Mouse (Mus musculus) left cerebral cortex, postnatal 4 days (tissue): ENCODE measurements at regions not wholly inside any gene's neighbourhood (a gene's known extent, or its start where the extent isn't known, plus 50 kb on each side); places are given as distances from the start of the nearest gene placed in this dataset.
A peak's percentile ranks its signal among the peaks of the same experiment; 100 is the strongest.

ENCODE experiments used
- DNase-seq: peaks from one replicate; pipeline ENCODE4 v3.0.0-alpha.2; 2022
- intact Hi-C: fragments of 180-260 bp; cut with DNase I; formaldehyde crosslinking; loops from one replicate; pipeline ENCODE4 v1.15.1; 2025

GRCm38 (mm10) chr4:142340057-142340456 lies 100.9 kb upstream of the Kazn start:
- DNase-seq = peak; percentile 71
- intact Hi-C loops = no loop called here

GRCm38 (mm10) chr4:142337701-142338100 lies 98.5 kb upstream of the Kazn start:
- peak; percentile 77 for DNase-seq
- intact Hi-C loops = no loop called here

- no peak for DNase-seq
- intact Hi-C loops = no loop called here
Observed at GRCm38 (mm10) chr4:142336943-142337342, 97.7 kb upstream of the Kazn start.

- no peak for DNase-seq
- intact Hi-C loops = no loop called here
Observed at GRCm38 (mm10) chr4:142334084-142334483, 94.9 kb upstream of the Kazn start.

- intact Hi-C loops = no loop called here
- no peak for DNase-seq
Observed at GRCm38 (mm10) chr4:142330599-142330998, 91.4 kb upstream of the Kazn start.

GRCm38 (mm10) chr4:142329600-142329999 lies 90.4 kb upstream of the Kazn start:
- intact Hi-C loops = no loop called here
- DNase-seq = no peak

- no peak for DNase-seq
- intact Hi-C loops = no loop called here
Observed at GRCm38 (mm10) chr4:142326511-142326910, 87.3 kb upstream of the Kazn start.

- intact Hi-C loops = no loop called here
- no peak for DNase-seq
Observed at GRCm38 (mm10) chr4:142321209-142321863, 82.1 kb upstream of the Kazn start.

GRCm38 (mm10) chr4:142310282-142310681 lies 71.1 kb upstream of the Kazn start:
- intact Hi-C loops = no loop called here
- no peak for DNase-seq

- DNase-seq = no peak
- intact Hi-C loops = no loop called here
Observed at GRCm38 (mm10) chr4:142308271-142308670, 69.1 kb upstream of the Kazn start.

GRCm38 (mm10) chr4:142307321-142307720 lies 68.1 kb upstream of the Kazn start:
- DNase-seq = no peak
- intact Hi-C loops = no loop called here

- intact Hi-C loops = no loop called here
Observed at GRCm38 (mm10) chr4:142306076-142306475, 66.9 kb upstream of the Kazn start.

GRCm38 (mm10) chr4:142303374-142304020 lies 64.3 kb upstream of the Kazn start:
- intact Hi-C loops = no loop called here
- DNase-seq = peak; percentile 97

More at GRCm38 (mm10) chr4:142306076-142306475, 66.9 kb upstream of the Kazn start:
- no peak for DNase-seq

- DNase-seq = no peak
- intact Hi-C loops = no loop called here
Observed at GRCm38 (mm10) chr4:142302724-142303120, 63.5 kb upstream of the Kazn start.

- intact Hi-C loops = no loop called here
- no peak for DNase-seq
Observed at GRCm38 (mm10) chr4:142302041-142302723, 63.0 kb upstream of the Kazn start.

- intact Hi-C loops = no loop called here
- DNase-seq = no peak
Observed at GRCm38 (mm10) chr4:142298770-142299337, 59.7 kb upstream of the Kazn start.

GRCm38 (mm10) chr4:142292760-142293159 lies 53.6 kb upstream of the Kazn start:
- intact Hi-C loops = no loop called here
- DNase-seq = peak; percentile 34

GRCm38 (mm10) chr4:142292334-142292733 lies 53.1 kb upstream of the Kazn start:
- intact Hi-C loops = no loop called here
- DNase-seq = no peak

- DNase-seq = no peak
- intact Hi-C loops = no loop called here
Observed at GRCm38 (mm10) chr4:142291366-142291765, 52.2 kb upstream of the Kazn start.
